Mouse (Mus musculus): ENCODE results near the gene Atp6v0d1. TPM values are rescaled to one million over a fixed set of nuclear protein-coding genes. Genes with fewer than 3 reads are reported as not detected.

The Atp6v0d1 gene
- polyA plus RNA-seq, 1 experiment from 2014 or later, result 64.5 TPM

DNA sequence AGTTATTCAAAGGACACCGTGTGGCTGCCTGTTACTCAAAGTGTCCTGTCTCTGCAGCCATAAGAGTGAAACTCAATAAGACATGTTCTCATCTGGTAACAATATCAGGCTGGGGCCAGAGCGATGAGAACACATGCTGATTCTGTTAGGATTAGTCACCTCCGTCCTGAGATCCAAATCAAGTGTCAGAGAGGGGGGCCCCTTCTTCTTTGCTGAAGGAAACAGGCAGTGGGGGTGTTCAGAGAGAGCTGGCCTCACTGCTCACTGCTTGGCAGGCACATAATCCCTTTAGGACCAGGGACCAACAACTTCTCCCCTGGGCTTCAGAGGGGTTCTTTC is 81.8 kb downstream of the Atp6v0d1 start:
- no peak overlapping the region for H3K4me3 ChIP-seq (ENCODE audit: control insufficient read depth in 1 of 2, insufficient read depth in 1 of 2, low read depth in 1 of 2, low read length in 2 of 2)
- no peak overlapping the region for H3K27ac ChIP-seq (replicated peaks in 1 of 2; ENCODE audit: control insufficient read depth in 1 of 2, insufficient read depth in 1 of 2, low read depth in 2 of 2, low read length in 2 of 2)
- no peak for ATAC-seq (ENCODE audit: insufficient number of reproducible peaks, insufficient read depth, low FRiP score, low read depth)
- H3K4me1 ChIP-seq (ENCODE audit: control insufficient read depth in 2 of 2, insufficient read depth in 2 of 2, low read length in 2 of 2), result peaks cover 8% of the 10 kb centered on the region in 2 experiments
- no peak overlapping the region for H3K9ac ChIP-seq (ENCODE audit: low read length)
- no peaks in the 10 kb centered on the region for H3K27me3 ChIP-seq (ENCODE audit: control insufficient read depth, insufficient read depth, low read length)
- no peak overlapping the region for H3K4me2 ChIP-seq (ENCODE audit: low read length)
- peaks cover 16% of the 10 kb centered on the region; the same call in 1 of the 2 replicates for H3K36me3 ChIP-seq (ENCODE audit: control insufficient read depth, insufficient read depth, low read length)
- WGBS, result 56% methylated on average over 3 of the region's 3 CpGs
- H3K9me3 ChIP-seq (ENCODE audit: control insufficient read depth, low read length), result no peaks in the 10 kb centered on the region

DNA sequence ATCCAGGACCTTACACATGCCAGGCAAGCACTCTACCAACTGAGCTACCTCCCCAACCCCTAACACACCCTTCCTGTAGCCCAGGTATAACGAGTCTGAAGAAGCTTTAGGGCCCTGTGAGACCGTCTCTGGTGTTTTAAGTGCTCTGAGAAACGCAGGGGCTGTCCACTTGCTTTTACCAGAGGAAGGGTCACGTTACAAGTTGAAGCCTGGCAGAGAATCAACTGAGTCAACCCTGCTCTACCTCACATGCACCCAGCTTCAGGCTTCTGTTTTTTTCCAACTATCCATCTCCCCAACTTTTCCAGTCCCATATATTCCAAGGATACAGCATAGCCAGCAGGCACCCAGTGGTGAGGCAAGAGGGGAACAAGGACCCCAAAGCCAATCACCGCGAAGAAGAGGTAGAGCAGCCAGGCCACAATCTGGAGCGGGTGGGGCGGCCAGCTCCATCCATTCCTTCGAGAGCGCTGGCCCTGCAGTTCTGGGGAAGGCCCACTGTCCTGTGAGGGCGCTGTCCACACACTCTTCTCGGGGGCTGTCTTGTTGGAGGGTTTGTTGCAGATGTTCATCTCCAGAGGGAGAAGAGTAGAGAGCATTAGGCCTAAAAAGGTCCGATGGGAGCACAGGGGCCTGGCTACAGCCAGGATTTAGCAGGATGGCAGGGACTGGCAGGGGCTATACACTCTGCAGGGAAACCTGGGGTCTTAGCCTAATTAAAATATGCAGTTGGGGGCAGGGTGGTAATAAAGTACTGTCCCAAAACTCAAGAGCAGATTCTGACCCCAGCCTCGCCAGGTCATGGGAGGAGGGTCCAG is 82.4 kb downstream of the Atp6v0d1 start:
- no peaks in the 10 kb centered on the region for H3K9me3 ChIP-seq (ENCODE audit: control insufficient read depth, low read length)
- ATAC-seq (ENCODE audit: insufficient number of reproducible peaks, insufficient read depth, low FRiP score, low read depth), result 0 out of 2 replicates have a peak, but pooled peaks have one; percentile 19
- peaks cover 8 to 10% of the 10 kb centered on the region in 2 experiments for H3K4me1 ChIP-seq (ENCODE audit: control insufficient read depth in 2 of 2, insufficient read depth in 2 of 2, low read length in 2 of 2)
- 42% methylated on average over 14 of the region's 14 CpGs for WGBS
- H3K9ac ChIP-seq (ENCODE audit: low read length), result no peak overlapping the region
- peaks cover 16% of the 10 kb centered on the region; the same call in 1 of the 2 replicates for H3K36me3 ChIP-seq (ENCODE audit: control insufficient read depth, insufficient read depth, low read length)
- H3K27me3 ChIP-seq (ENCODE audit: control insufficient read depth, insufficient read depth, low read length), result no peaks in the 10 kb centered on the region
- no peak overlapping the region for H3K4me2 ChIP-seq (ENCODE audit: low read length)
- H3K27ac ChIP-seq (replicated peaks in 1 of 2; ENCODE audit: control insufficient read depth in 1 of 2, insufficient read depth in 1 of 2, low read depth in 2 of 2, low read length in 2 of 2), result no peak overlapping the region
- no peak overlapping the region for H3K4me3 ChIP-seq (ENCODE audit: control insufficient read depth in 1 of 2, insufficient read depth in 1 of 2, low read depth in 1 of 2, low read length in 2 of 2)

DNA sequence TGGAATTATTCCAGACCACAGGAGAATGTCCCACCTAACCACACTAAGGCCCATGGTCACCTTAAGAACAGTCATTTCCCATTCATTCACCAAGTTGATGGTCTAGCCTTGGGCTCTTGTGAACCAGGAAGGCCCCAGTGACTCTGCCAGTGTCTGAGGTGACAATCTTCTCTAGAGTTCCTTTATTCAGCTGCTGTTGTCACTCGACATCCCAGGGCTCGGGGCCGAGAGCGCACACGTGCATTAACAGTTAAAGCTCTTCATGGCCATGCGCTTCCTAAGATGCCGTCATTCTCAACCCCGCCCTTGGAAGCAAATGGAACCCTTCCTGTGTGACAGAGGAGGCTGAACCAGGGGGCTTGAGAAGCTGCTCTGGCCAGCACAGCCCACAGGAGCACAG is 83.7 kb downstream of the Atp6v0d1 start:
- H3K4me3 ChIP-seq (ENCODE audit: control insufficient read depth in 1 of 2, insufficient read depth in 1 of 2, low read depth in 1 of 2, low read length in 2 of 2), result no peak overlapping the region
- no peaks in the 10 kb centered on the region for H3K9me3 ChIP-seq (ENCODE audit: control insufficient read depth, low read length)
- no peak for ATAC-seq (ENCODE audit: insufficient number of reproducible peaks, insufficient read depth, low FRiP score, low read depth)
- 80% methylated on average over 8 of the region's 8 CpGs for WGBS
- no peak overlapping the region for H3K9ac ChIP-seq (ENCODE audit: low read length)
- no peak overlapping the region for H3K4me2 ChIP-seq (ENCODE audit: low read length)
- H3K27ac ChIP-seq (replicated peaks in 1 of 2; ENCODE audit: control insufficient read depth in 1 of 2, insufficient read depth in 1 of 2, low read depth in 2 of 2, low read length in 2 of 2), result no peak overlapping the region
- peaks cover 16% of the 10 kb centered on the region; the same call in 1 of the 2 replicates for H3K36me3 ChIP-seq (ENCODE audit: control insufficient read depth, insufficient read depth, low read length)
- H3K27me3 ChIP-seq (ENCODE audit: control insufficient read depth, insufficient read depth, low read length), result no peaks in the 10 kb centered on the region
- H3K4me1 ChIP-seq (ENCODE audit: control insufficient read depth in 2 of 2, insufficient read depth in 2 of 2, low read length in 2 of 2), result peaks cover 17 to 19% of the 10 kb centered on the region in 2 experiments

DNA sequence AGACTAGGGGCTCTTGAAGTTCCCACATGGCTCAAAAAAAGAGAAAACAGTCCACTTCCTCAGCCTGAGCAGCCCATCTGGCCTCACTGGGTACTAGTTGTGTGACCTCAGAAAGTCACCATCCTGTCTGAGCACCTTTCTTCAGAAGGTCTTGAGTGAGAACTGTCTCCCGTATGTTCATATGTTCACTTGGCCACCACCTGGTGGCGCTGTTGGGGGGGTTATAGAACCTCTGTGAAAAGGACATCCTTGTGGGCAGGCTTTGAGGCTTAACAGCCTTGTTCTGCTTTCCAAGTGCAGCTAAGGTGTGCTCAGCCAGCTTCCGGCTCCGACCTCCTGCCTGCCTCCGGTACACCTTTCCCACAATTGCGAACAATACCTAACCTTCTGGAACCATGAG is 84.4 kb downstream of the Atp6v0d1 start:
- H3K9ac ChIP-seq (ENCODE audit: low read length), result no peak overlapping the region
- peaks cover 13% of the 10 kb centered on the region; the same call in 1 of the 2 replicates for H3K36me3 ChIP-seq (ENCODE audit: control insufficient read depth, insufficient read depth, low read length)
- H3K4me1 ChIP-seq (ENCODE audit: control insufficient read depth in 2 of 2, insufficient read depth in 2 of 2, low read length in 2 of 2), result peaks cover 21 to 25% of the 10 kb centered on the region in 2 experiments
- no peak overlapping the region for H3K4me2 ChIP-seq (ENCODE audit: low read length)
- H3K27ac ChIP-seq (replicated peaks in 1 of 2; ENCODE audit: control insufficient read depth in 1 of 2, insufficient read depth in 1 of 2, low read depth in 2 of 2, low read length in 2 of 2), result peak overlapping the region; percentile 3 to 12; a peak in 1 of 4 replicates
- no peaks in the 10 kb centered on the region for H3K27me3 ChIP-seq (ENCODE audit: control insufficient read depth, insufficient read depth, low read length)
- 74% methylated on average over 6 of the region's 6 CpGs for WGBS
- no peak overlapping the region for H3K4me3 ChIP-seq (ENCODE audit: control insufficient read depth in 1 of 2, insufficient read depth in 1 of 2, low read depth in 1 of 2, low read length in 2 of 2)
- no peaks in the 10 kb centered on the region for H3K9me3 ChIP-seq (ENCODE audit: control insufficient read depth, low read length)
- no peak for ATAC-seq (ENCODE audit: insufficient number of reproducible peaks, insufficient read depth, low FRiP score, low read depth)

DNA sequence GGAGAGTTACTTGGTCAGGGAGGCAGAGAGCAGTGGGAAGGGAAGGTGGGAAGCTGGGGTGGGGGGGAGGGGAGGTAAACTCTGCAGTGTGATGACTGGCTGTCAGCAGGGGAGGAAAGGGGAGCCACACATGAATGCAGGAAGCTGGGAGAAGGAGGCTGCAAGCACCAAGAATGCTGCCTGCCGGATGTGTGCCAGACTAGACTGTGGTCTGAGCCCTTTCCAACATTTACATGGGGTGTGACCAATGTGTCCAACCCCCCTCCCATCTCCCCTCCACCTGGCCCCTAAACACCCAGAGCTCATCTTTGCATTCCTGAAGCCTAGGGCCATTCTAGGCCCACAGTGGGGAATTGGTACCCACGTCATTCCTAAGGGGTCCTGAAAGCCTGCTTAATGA is 84.8 kb downstream of the Atp6v0d1 start:
- Histone ChIP-seq H3K27ac (replicated peaks in 1 of 2; ENCODE audit: control insufficient read depth in 1 of 2, insufficient read depth in 1 of 2, low read depth in 2 of 2, low read length in 2 of 2) (peak overlapping the region; percentile 3 to 12; a peak in 1 of 4 replicates), H3K9ac (ENCODE audit: low read length) (no peak overlapping the region), H3K4me3 (ENCODE audit: control insufficient read depth in 1 of 2, insufficient read depth in 1 of 2, low read depth in 1 of 2, low read length in 2 of 2) (no peak overlapping the region), H3K9me3 (ENCODE audit: control insufficient read depth, low read length) (no peaks in the 10 kb centered on the region), H3K36me3 (ENCODE audit: control insufficient read depth, insufficient read depth, low read length) (peaks cover 16% of the 10 kb centered on the region; the same call in 1 of the 2 replicates), H3K4me1 (ENCODE audit: control insufficient read depth in 2 of 2, insufficient read depth in 2 of 2, low read length in 2 of 2) (peaks cover 21 to 25% of the 10 kb centered on the region in 2 experiments), H3K4me2 (ENCODE audit: low read length) (no peak overlapping the region), H3K27me3 (ENCODE audit: control insufficient read depth, insufficient read depth, low read length) (no peaks in the 10 kb centered on the region)
- WGBS, result 30% methylated on average over 2 of the region's 2 CpGs
- no peak for ATAC-seq (ENCODE audit: insufficient number of reproducible peaks, insufficient read depth, low FRiP score, low read depth)

DNA sequence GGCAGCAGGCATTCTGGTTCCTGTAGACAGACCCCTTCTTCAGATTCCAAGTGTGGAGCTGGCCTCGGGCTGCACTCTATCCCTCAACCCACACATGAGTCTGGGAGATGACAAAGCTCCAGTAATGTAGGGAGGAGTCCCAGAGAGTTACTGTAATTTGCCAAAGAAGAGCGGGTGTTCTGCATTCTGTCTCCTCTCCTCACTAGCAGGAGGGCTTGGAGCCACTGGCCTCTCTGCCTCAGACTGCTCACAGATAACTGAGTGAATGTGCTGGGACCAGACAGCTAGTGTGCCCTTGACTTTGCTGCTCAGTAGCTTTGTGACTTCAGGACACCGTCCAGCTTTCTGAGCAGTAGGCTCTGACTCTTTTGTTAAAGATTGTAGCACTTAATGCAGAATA is 88.1 kb downstream of the Atp6v0d1 start:
- Histone ChIP-seq H3K4me3 (ENCODE audit: control insufficient read depth in 1 of 2, insufficient read depth in 1 of 2, low read depth in 1 of 2, low read length in 2 of 2) (no peak overlapping the region), H3K9me3 (ENCODE audit: control insufficient read depth, low read length) (no peaks in the 10 kb centered on the region), H3K4me2 (ENCODE audit: low read length) (no peak overlapping the region), H3K27me3 (ENCODE audit: control insufficient read depth, insufficient read depth, low read length) (no peaks in the 10 kb centered on the region), H3K9ac (ENCODE audit: low read length) (no peak overlapping the region), H3K4me1 (ENCODE audit: control insufficient read depth in 2 of 2, insufficient read depth in 2 of 2, low read length in 2 of 2) (peaks cover 38 to 44% of the 10 kb centered on the region in 2 experiments), H3K27ac (replicated peaks in 1 of 2; ENCODE audit: control insufficient read depth in 1 of 2, insufficient read depth in 1 of 2, low read depth in 2 of 2, low read length in 2 of 2) (peak overlapping the region; percentile 36 to 67), H3K36me3 (ENCODE audit: control insufficient read depth, insufficient read depth, low read length) (0 out of 2 replicates have a peak, but pooled peaks cover 10% of the 10 kb centered on the region)
- WGBS, result 35% methylated on average over 3 of the region's 3 CpGs
- ATAC-seq (ENCODE audit: insufficient number of reproducible peaks, insufficient read depth, low FRiP score, low read depth), result no peak

DNA sequence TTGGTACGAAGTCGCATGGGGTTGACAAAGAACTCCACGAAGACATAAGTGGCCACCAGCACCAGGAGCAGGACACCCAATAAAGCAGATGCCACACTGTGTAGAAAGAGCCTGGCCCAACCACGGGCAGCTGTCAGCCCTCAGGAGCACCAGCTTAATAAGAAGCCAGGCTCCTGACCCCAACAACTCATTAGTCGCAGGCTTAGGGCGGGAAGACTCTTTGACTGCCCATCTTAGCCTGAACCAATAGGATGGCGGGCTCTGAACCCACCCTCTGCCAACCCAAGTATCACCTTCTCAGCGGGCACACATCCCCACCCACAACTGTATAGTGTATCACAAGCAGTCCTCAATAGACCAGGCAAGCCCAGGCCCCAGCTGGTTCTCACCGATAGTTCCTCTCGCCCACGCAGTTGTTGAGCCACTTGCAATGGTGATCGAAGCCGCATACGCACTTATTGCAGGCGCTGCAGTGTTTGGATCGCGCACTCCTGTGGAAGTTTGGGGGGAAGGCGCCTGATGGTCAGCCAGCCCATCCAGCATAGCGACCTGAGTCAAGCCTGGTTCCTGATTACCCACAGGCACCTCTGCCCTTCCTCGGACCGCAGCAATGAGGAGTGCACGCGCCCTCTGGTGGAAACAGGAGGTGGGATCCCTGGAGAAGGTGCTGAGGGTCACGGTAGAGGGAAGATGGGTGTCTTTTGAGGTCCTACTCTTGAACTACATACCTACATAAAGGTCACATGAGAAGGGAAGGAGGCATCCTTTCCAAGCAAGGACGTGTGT is 89.0 kb downstream of the Atp6v0d1 start:
- 44% methylated on average over 25 of the region's 25 CpGs for WGBS
- 0 out of 2 replicates have a peak, but pooled peaks cover 9% of the 10 kb centered on the region for H3K36me3 ChIP-seq (ENCODE audit: control insufficient read depth, insufficient read depth, low read length)
- H3K27me3 ChIP-seq (ENCODE audit: control insufficient read depth, insufficient read depth, low read length), result 0 out of 2 replicates have a peak, but pooled peaks cover 3% of the 10 kb centered on the region
- H3K4me3 ChIP-seq (ENCODE audit: control insufficient read depth in 1 of 2, insufficient read depth in 1 of 2, low read depth in 1 of 2, low read length in 2 of 2), result no peak overlapping the region
- H3K27ac ChIP-seq (replicated peaks in 1 of 2; ENCODE audit: control insufficient read depth in 1 of 2, insufficient read depth in 1 of 2, low read depth in 2 of 2, low read length in 2 of 2), result no peak overlapping the region
- no peak for ATAC-seq (ENCODE audit: insufficient number of reproducible peaks, insufficient read depth, low FRiP score, low read depth)
- no peak overlapping the region for H3K4me2 ChIP-seq (ENCODE audit: low read length)
- H3K9me3 ChIP-seq (ENCODE audit: control insufficient read depth, low read length), result no peaks in the 10 kb centered on the region
- H3K4me1 ChIP-seq (ENCODE audit: control insufficient read depth in 2 of 2, insufficient read depth in 2 of 2, low read length in 2 of 2), result peaks cover 40 to 48% of the 10 kb centered on the region in 2 experiments
- H3K9ac ChIP-seq (ENCODE audit: low read length), result 0 out of 2 replicates have a peak overlapping the region, but pooled peaks have one; percentile 5

Measured in heart, embryonic 14.5 days (tissue).